Mouse (Mus musculus): ENCODE data around the gene Gpr162.
A peak's percentile ranks its signal among the peaks of the same experiment; 100 is the strongest.
"Not testable (repeated sequence)": the region's sequence is repeated elsewhere in the genome, so short reads cannot be mapped to it uniquely, and the experiment has no call there.

The Gpr162 gene

DNA sequence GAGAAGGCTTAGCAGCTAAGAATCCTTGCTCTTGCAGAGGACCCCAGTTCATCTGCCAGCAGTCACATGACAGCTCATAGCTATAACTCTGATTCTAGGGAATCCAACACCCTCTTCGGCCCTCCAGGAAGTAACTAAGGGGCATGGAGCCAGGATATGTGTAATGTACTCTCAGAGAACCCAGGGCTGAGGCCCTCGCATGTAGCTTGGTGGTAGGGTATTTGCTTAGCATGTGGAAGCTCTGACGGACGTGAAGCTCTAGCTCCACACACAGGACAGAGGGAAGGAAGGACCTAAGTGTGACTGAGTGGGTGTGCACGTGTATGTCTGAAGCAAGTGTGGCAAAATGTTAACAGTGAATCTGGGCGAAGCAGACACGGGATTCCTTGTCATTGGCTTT lies 27.4 kb downstream of the Gpr162 start:
- DNase-seq (ENCODE audit: low spot score), result no peak

- no peak for DNase-seq (ENCODE audit: low spot score)
Observed at GRCm38 (mm10) chr6:124835531-124835930, 28.3 kb downstream of the Gpr162 start.

DNA sequence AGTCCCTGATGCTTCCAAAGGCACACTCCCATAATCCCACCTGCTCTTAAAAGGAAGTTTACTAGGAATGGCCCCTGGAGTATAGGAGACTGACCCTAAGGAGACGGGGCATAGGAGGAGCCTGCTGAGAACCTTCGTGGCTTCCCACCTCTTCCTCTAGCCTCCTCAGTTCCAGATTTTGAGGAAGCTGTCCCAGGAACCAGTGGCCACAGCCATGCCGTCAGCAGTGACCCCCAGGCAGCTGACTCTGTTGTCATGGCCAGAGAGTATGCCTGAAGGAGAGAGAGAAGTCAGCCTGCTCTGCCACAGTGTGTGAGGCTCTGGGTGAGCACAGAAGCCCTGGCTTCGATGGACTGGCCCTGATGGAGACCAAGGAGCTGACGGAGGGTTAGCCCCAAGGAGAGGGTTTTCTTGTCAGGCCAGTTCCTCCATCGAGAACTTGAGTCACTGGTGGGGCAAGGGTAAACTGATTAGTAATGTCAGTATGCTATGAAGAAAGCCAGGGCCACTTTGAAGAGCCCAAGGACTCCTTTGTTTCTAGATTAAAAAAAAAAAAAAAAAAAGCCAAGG lies 29.2 kb downstream of the Gpr162 start:
- DNase-seq (ENCODE audit: low spot score), result no peak

- no peak for DNase-seq (ENCODE audit: low spot score)
Observed at GRCm38 (mm10) chr6:124831649-124832048, 32.1 kb downstream of the Gpr162 start.

DNA sequence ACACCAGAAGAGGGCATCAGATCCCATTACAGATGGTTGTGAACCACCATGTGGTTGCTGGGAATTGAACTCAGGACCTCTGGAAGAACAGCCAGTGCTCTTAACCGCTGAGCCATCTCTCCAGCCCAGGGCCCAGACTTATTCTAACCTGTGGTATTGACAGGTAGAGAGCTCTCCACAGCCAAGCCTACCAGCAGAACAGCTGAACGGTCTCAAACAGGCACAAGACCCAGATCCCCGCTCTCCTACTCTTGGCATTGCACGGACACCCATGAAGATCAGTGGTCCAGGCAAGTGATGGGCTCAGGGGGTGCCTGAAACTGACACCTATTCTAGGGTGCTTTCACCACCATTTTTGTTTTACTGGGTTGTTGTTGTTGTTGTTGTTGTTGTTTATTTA lies 32.6 kb downstream of the Gpr162 start:
- DNase-seq (ENCODE audit: low spot score), result not testable (repeated sequence)

DNA sequence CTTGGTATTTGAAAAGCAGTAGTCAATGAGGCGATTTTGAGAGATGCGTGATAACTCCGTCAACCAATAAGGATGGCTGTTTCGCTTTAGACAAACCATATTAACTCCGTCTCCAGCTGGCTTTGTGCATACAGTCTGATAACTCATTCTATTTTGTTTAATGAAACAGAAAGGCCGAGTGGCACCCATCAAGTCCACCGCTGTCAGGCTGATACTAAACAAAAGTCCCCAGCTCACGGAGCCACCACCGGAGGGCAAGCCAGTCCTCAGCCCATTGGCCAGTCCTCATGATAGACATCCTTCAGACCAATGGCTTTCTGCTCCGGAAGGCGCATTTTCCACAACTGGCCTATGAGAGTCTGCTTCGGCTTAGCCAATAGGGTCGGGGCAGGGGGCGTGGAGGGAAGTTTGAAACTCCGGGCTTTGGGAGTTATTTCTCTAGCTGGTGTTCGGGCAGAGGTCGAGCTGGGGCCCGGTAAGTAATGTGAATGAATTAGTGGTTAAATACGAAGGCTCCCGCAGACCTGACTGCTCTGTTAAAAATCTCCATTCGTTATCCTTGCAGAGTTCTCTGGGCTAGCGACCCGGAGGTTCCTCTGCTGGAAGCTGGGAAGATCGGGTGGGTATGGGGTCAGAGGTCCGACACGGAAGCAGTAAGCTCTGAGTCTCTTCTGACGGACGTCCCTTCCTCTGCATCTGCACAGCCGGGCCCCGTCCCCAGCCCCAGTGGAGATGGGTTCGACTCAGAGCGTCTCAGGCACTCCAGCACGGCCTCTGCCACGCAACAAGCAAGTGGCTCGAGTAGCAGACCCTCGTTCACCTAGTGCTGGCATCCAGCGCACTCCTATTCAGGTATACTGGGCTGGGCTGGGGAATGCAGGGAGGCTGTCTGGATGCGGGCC lies 33.7 kb downstream of the Gpr162 start:
- peak; percentile 95 for DNase-seq (ENCODE audit: low spot score)

DNA sequence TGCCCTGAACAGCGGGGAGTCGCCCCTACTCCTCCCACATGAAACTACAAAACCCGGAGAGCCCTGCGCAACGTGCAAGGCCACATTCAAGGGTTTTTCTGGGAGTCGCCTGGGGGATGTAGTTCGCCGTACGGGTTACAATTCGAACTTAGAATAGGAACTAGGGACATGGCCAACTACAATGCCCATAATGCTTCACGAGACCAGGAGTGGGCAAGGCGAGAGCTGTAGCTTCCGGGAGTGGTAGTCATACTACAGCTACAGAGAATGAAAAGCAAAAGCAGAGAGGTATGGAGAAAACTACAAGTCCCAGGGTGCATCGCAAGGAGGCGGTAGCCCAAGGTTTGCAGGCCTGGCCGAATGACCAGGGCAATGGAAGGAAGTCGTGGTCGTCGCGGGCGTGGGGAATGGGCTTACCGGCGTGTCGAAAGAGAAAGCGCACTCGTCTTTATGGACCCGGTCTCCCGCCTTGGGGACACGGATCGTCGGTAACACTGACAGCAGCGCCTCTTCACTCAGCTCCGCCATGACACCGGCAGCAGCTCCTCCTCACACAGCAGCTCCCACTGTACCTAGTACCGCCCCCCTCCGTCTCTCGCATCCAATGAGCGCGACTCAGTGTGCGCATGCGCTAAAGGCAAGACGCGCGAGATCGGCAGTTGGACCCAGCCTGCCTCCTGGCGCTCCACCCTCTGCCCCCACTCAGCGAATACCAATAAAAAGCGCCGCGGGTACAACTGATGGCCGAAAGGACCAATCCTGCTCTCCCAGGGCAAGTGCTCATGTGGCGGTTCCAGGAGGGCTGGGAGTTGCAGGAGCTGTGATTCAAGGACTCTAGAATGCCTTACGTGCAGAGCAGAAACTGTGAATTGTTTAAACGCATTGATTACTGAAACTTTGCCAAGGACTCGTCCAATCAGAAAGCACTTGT lies 34.6 kb downstream of the Gpr162 start, which contains the start of the genes Usp5 and Cdca3:
Gene Usp5, minus strand, starts transcription at position 617 of the 931 bp plus-strand sequence.
Gene Cdca3, plus strand, starts transcription at position 680 of the 931 bp plus-strand sequence.
- peak; percentile 99 for DNase-seq (ENCODE audit: low spot score)

DNA sequence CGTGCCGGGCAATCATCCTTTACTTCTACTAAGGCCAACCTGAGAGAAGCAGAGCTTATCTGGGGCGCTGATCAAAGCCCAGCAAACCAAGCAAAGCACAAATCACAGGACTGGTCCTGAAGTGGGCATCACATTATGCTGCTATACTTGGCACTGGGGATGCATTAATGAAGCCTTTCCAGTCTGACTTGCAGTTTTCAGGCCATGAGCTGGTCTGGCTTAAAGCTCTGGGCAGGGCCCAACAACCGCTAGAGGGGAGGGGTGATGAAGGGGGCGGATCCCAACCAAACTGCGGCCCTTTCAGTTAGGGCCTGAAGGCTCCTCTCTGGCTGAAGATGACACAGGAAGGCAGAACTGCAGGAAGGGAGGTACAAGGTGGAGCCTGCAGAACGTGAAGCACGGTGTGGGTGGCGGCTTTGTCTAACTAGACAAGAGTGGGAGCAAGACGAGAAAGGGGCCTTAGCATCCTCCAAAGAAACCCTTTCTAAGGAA lies 35.6 kb downstream of the Gpr162 start:
- DNase-seq (ENCODE audit: low spot score), result no peak

DNA sequence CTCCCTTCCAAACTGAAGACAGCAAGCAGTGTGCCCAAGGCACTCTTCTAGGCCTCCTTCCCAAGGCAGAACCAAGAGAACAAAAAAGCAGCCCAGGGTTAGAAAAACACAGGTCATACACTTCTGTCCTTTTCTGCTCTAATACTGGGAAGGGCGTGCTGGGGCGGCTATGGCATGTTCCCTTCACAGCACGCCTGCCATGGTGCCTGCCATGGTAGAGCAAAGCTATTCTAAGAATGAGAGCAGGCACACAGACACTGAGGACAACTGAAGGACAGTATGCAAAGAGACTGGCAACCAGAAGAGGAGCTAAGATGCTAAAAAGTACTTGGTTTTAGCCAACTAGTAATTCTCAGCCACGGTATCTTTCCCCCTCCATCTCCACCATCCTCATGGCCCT lies 41.7 kb downstream of the Gpr162 start:
- no peak for DNase-seq (ENCODE audit: low spot score)

DNA sequence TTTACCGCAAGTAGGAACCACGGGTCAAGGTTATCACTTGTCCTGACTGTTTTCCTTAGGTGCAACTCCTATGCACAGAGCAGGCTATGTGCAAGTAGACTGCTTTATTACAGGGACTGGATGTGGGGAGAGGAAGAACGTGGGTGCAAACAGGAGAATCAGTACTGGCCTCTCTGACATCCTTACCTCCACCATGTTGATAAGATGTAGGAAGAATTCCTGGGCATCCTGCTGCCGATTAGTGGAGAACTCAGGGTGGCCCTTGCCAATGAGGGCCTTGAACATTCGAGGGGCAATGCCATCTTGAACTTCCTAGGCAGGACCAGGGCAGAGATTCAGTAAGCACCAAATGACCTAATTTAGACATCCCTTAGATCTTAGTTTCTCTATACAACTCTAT lies 42.9 kb downstream of the Gpr162 start:
- no peak for DNase-seq (ENCODE audit: low spot score)

DNA sequence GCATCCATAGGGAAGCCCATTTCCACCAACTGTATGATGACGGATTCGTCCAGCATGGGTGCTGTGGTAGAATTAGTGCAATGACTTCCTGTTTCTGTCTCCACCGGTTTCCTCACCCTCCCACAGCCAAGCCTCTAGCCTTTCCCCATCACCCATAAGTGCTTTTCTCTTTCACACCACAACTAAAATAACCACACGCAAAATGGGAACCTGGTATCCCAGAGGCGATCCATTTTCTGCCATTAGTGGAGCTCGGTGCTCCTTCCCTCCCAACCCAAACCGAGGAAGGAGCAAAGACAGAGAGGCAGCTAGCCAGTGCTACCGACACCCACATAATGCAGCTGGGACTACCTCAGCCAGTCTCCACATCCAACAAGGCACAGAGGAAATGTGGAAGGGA lies 45.8 kb downstream of the Gpr162 start:
- DNase-seq (ENCODE audit: low spot score), result no peak

DNA sequence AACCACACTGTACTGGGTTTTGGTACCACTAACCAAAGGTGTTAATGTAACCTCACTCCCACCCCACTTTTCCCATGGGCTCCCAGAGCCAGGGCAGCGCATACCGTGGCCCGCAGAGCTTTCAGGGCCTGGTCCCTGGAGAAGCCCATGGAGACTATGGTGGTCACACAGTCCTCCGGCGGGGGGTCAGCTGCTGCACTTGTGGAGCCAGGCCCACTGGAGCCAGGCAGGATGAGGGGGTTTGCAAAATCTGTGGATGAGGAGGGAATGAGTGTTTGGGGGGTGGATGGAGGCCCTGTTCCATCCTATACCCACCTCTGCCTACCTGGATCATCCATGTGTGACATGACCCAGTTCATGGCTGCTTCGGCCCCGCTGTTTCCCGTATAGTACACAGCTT lies 46.2 kb downstream of the Gpr162 start:
- DNase-seq (ENCODE audit: low spot score), result no peak

- DNase-seq (ENCODE audit: low spot score), result no peak
Observed at GRCm38 (mm10) chr6:124817125-124817524, 46.7 kb downstream of the Gpr162 start.

DNA sequence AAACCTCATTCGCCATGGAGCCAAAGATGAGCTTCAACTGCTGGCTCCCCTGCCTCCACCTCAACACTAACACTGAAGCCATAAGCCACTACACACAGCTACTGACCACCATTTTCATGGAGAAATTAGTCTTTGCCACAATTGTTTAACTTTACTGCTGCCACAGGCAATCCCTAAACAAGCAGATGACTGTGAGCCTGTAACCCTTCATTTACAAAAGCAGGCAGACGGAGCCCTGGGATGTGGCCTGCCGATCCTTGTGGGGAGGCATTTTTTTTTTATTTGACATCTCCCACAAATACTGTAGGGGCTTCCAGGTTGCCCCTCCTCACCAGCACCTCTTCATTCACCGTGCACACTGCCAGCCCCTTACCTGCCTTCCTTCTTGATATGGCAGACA lies 47.2 kb downstream of the Gpr162 start:
- DNase-seq (ENCODE audit: low spot score), result no peak

- no peak for DNase-seq (ENCODE audit: low spot score)
Observed at GRCm38 (mm10) chr6:124814858-124815774, 48.7 kb downstream of the Gpr162 start.

DNA sequence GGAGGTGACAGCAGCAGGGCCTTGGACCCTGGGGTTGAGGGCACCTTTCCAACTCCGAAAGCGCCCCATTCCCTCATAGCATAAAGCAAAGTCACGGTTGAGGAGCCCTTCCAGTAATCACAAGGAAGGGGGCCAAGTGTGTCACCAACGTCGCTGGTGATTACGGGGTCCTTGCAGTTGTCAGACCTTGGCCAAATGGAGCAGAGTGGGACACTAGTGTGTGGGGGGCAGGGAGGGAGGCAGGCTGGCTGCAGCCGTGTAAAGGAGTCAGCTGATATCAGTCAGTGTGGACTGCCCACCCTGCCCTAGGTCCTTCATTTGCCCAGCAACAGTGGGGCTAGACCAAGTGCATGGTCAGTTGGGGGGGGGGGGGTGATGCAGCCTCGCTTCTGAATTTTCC lies 49.3 kb downstream of the Gpr162 start:
- DNase-seq (ENCODE audit: low spot score), result no peak

GRCm38 (mm10) chr6:124813933-124814332 lies 49.9 kb downstream of the Gpr162 start, which contains the start of gene Tpi1:
Gene Tpi1 (minus strand): TSS chr6:124814296.
- DNase-seq (ENCODE audit: low spot score), result peak; percentile 83

GRCm38 (mm10) chr6:124813496-124813895 lies 50.3 kb downstream of the Gpr162 start:
- no peak for DNase-seq (ENCODE audit: low spot score)

DNA sequence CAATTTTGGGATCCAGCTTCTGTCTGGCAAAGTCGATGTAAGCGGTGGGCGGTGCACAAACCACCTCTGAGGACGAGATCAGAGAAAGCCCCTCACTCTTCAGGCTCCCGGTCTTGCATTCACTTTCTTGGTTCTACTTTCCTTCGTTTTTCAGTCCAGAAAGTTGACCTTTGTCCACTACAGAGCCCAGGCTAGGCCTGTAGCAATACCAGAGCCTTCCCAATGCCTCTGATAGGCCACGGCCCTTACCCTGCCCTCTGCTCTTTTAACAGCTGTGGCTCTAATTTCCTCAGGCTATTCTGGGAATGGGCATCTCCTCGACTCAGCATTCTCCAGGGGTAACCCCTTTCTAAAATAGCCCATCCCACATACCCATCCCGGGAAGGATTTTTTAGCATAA lies 50.9 kb downstream of the Gpr162 start:
- no peak for DNase-seq (ENCODE audit: low spot score)

DNA sequence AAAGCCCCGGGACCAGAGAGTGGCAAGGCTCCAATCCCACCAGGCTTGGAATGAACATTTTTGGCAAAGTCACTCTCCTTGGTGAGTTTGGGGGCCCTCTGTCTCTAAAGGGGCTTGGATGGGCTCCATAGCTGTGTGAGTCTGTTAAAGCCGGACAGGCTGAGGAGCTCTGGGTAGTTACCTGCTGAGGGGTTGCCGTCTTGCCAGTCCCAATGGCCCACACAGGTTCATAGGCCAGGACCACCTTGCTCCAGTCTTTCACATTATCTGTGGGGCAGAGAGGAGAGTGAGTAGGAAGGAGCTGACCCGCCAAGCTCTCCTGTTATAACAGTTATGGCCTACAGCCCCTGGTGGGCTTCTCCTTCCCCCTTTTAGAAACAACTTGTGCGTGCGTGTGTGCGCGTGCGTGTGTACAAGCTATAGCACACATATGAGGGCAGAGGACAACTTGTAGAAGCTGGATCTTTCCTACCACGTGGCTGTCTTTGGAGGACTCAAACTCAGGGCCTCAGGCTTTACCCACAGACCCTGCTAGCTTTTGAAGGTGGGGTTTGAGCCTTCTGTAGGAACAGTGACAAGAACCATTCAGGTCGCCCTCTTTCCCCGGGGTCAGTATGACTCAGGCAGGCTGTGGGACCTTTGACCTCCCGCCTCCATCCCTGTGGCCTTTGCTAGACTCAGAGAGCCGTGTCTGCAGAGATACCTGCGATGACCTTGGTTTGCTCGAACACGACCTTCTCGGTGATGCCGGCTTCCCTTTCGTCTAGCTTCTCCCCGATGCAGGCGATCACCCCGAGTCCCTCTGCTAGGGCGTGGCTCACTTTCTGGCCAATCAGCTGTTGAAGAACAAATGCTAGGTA lies 51.9 kb downstream of the Gpr162 start:
- no peak for DNase-seq (ENCODE audit: low spot score)

All from left cerebral cortex, adult 11 months (tissue).